Mouse (Mus musculus) T-helper 2 cell (primary cell): ENCODE measurements at regions not wholly inside any gene's neighbourhood (a gene's known extent, or its start where the extent isn't known, plus 50 kb on each side); places are given as distances from the start of the nearest gene placed in this dataset.

Experiments
- in situ Hi-C: fragments of 300-600 bp; cut with MboI, MseI; formaldehyde crosslinking; loops from one replicate; pipeline ENCODE4 v1.15.1; 2025; ENCODE audit warnings: high pct_unique_total_duplicates

DNA sequence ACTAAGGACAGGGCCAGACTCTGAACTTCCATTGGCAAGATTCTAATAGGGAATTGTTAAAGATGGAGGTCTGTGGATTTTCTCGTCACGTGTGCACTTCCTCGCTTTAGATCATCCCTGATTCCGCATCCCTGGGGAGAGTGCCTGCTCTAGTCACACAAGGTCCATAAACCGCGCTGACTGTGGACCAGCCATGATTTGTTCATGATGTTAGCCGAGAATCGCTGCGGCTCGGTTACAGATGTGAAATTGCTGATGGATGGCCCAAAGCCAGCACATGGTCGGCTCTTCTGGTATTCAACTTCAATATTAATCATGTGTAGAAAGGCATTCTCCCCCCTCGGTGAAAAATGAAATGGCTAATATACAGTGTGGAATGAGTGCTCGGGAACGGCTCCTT, 387.6 kb upstream of the Nfe2l3 start:
- in situ Hi-C loops, result no loop called here

DNA sequence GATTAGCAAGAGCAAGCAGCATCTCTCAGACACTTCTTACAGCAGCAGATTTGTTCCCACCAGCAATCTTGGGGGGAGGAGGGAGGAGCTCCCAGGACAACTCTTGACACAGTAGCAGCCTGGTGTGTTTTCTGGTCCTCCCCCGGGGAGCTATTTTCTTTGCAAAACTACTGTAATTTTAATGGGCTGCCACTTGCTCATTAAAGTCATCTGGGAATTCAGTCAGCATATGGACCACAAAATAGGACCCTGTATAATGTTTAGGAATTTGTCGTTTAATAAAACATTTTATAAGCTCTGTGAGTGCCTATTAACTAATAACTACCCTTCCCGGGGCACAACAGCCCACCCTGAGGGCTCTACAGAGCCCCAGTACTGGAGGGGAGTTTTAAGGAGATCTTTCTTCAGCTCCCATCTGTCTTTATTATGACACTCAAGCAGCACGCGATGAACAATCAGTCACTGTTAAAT, 380.0 kb upstream of the Nfe2l3 start:
- in situ Hi-C loops, result no loop called here

DNA sequence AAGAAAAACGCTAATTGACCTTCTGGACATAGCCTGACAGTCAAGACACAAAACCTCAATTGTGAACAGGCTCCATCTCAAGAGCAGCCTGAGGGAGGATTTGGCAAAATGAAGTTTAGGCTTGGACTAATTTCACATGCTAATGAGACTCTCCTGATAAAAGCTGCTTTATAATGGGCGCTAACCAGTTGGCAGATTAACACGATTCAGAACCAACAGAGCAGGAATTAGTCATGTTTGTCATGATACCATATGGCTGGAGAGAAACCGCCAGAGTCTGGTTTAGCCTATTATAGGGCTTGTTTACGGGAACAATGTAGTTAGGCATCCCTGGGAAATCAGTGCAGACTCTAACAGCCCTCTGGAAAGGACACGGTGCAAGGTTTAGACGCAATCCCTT, 375.2 kb upstream of the Nfe2l3 start:
- in situ Hi-C loops, result no loop called here

DNA sequence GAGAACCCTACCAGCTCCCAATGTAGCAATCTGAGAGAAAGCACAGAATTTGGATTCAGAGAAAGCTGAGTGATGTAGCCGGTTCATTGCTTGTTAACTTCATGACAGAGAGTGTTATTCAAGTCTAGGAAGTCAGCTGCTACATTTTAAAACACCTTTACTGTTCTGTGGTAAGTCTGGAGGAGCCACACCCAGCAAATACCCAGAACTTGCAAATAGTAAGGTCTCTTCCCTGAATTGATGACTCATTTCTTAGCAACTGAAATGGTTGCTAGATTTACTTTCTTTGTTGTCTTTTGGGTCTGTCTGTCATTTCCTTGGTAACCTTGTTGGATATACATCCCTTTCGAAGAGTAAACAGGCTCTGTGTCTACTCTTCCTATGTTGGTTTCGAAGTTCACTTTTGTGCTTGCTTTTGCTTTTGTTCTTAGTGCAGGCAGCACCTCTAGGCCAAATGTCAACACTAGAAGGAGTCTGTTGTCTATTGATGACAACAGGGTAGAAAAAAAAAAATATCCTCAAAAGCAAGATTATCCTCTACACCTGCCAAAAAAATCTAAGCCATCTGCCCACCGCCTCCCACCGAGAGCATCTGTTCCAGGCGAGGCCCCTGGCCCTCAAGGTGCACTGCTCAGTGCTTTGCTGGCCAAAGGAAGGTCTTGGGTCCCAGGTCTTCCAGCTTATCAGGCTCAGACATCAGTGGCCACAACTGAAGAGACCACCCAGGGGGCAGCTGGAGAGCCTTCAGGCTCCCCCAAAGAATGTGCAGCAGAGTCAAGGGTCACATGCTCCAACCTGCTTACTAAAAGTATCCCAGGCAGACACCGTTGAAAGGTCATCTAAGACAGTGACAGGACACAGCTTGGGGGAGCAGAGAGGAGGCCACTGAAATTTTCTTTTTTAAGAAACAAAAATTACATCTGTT, 372.3 kb upstream of the Nfe2l3 start:
- in situ Hi-C loops, result loop anchor here (10.0 kb wide), 1 partner anchor 105 kb away; no protein-coding TSS in a partner anchor

- in situ Hi-C loops, result loop anchor here (10.0 kb wide), 1 partner anchor 104 kb away; no protein-coding TSS in a partner anchor
These were observed 371.5 kb upstream of the Nfe2l3 start for GRCm38 (mm10) chr6:51060848-51061535.

GRCm38 (mm10) chr6:51065156-51065555, 367.3 kb upstream of the Nfe2l3 start:
- in situ Hi-C loops, result loop anchor here (10.0 kb wide), 1 partner anchor 100 kb away; no protein-coding TSS in a partner anchor

DNA sequence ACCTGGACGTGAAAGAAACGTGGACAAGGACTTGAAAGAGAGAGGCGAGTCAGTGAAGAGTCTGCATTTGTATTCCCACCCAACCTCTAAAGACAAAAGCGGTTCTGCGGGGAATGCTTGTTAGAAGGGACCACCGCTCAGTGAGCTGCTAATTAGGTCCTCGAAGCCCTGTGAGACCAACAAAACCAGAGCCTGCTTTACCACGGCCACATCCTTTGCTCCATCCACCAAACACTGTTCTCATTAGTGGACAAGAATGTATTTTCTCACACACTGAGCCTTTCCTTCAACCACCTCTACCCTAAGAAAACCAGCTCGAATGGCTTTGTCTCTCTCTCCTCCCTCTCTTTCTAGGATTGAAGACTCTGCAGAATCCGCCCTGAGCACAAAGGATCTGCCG, 365.1 kb upstream of the Nfe2l3 start:
- in situ Hi-C loops, result loop anchor here (10.0 kb wide), 1 partner anchor 97 kb away; no protein-coding TSS in a partner anchor

DNA sequence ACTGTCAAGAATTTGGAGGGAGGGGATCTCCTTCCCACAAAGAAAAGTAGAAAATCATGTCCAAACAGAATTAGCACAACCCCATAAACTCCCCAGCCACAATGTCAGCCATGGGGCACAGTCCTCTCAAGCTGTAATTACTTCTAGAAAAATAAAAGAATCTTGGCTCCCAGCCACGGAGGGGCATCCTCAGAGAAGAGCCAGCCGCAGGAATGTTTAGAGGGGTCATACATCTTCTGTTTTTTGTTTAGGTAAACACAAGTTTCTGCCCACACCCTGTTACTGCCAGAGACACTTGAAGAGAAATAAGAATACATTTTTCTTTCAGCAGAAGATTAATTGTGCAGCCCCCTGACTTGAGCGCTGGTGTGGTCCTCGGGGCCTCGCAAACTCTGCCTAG, 362.5 kb upstream of the Nfe2l3 start:
- in situ Hi-C loops, result loop anchor here (10.0 kb wide), 1 partner anchor 95 kb away; no protein-coding TSS in a partner anchor

GRCm38 (mm10) chr6:51071243-51071642, 361.2 kb upstream of the Nfe2l3 start:
- in situ Hi-C loops, result no loop called here

GRCm38 (mm10) chr6:51075026-51075425, 357.4 kb upstream of the Nfe2l3 start:
- in situ Hi-C loops, result no loop called here

- in situ Hi-C loops, result no loop called here
These were observed 355.4 kb upstream of the Nfe2l3 start for GRCm38 (mm10) chr6:51076861-51077768.

DNA sequence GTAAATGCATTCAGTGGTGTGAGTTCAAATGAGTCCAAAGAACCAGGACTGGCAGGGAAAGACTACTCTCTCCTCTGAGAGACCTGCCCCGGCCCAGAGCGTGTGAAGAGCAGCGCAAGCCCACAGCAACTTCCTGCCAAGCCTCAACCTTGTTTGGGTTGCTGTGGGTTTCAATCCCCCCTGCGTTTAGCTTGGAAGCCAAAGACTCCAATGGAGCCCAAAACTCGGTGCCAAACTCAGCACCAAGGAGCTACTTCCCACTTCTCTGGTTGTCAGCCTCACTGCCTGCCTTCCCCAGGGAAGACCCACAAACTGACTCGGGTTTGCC, 354.7 kb upstream of the Nfe2l3 start:
- in situ Hi-C loops, result no loop called here

- in situ Hi-C loops, result no loop called here
These were observed 354.0 kb upstream of the Nfe2l3 start for GRCm38 (mm10) chr6:51078353-51078966.

DNA sequence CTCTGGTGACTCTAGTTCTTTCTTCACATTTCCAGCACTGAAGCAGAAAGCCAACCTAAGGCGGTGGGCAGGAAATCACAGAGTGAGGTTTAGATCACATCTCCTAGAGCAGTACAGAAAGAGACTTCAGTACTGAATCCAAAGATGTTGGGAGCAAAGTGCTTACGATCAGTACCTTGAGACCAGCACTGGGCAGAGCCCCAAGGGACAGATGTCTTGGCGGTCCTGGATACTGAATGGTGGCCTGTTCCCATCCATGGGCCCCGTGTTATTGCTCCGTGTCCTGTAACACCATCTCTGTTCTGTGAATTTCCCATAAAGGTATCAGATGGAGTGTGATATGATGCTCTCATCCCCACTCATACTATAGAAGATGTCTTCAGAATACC, 353.5 kb upstream of the Nfe2l3 start:
- in situ Hi-C loops, result no loop called here

- in situ Hi-C loops, result no loop called here
These were observed 351.4 kb upstream of the Nfe2l3 start for GRCm38 (mm10) chr6:51081056-51081455.

DNA sequence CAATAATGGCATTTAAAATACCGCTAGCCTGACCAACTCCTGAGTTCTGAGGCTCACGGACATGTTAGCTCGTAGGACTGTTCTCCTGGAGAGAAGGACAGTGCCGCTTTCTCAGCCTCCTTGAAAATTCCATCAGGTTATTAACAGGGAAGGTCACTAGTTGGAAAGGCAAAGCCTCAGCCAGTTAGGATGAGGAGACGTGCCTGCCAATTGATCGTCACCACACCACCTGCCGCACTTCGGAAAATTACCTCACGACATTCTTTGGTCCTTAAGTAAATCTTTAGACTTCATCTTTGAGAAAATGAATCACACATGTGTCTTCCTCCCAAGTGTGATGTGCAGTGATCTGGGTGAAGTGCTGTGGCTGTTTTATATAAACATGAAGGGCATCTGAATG, 347.8 kb upstream of the Nfe2l3 start:
- in situ Hi-C loops, result no loop called here

DNA sequence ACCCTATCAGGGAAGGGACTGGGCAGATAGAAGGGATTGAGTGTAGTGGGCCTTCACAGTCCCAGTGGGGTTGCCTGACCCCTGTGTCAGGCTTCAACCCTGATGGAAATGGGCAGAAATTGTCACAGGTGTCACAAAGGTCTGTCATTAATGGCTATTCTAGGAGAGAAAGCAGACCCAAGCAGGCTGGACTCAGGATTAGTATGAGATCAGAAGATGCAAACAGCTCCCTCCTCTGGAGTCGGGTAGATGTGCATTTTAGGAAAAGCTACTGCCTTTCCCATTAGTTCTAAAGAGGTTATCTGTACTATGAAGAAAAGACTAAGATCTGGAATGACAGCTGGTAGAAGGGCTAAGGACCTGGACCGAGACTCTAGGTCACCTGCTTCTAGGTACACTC, 346.9 kb upstream of the Nfe2l3 start:
- in situ Hi-C loops, result no loop called here

DNA sequence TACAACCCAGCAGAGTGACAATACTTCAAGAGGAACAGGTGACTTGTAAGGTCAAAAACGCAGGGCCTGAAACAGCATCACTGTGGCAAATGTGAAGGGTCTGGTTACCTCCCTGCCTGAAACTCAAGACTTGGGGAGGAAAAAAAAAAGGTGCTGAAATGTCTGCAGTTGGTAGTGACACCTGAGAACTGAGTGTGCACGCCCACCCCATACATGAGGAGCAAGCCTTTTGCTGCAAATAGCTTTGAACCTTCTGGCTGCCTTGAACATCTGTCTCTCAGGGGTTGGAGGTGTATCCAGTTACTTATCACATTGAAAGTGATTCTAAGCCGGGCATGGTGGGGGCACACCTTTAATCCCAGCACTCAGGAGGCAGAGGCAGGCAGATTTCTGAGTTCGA, 346.1 kb upstream of the Nfe2l3 start:
- in situ Hi-C loops, result no loop called here

GRCm38 (mm10) chr6:51087806-51088205, 344.7 kb upstream of the Nfe2l3 start:
- in situ Hi-C loops, result no loop called here

- in situ Hi-C loops, result no loop called here
These were observed 343.7 kb upstream of the Nfe2l3 start for GRCm38 (mm10) chr6:51088641-51089372.
